Mouse (Mus musculus): ENCODE results near the gene Hypk. TPM values are rescaled to one million over a fixed set of nuclear protein-coding genes. Genes with fewer than 3 reads are reported as not detected.
A peak's percentile ranks its signal among the peaks of the same experiment; 100 is the strongest.

Hypk gene
- 114 and 116 TPM in 2 replicates for polyA plus RNA-seq (2014; fragmentation: Nextera tagmentation; extraction: Ambion mirVana)

- 0 out of 2 replicates have a peak, but pooled peaks cover 2% of the 10 kb centered on the region for H3K4me1 ChIP-seq (replicated peaks; ENCODE audit: control insufficient read depth, insufficient read depth, low read length)
- 87% methylated on average over 4 of the region's 4 CpGs for WGBS
- H3K9ac ChIP-seq (ENCODE audit: low read depth, low read length): no peak within 1 kb of the TSS
- no peaks in the 10 kb centered on the region for H3K9me3 ChIP-seq (ENCODE audit: control insufficient read depth, low read length)
- DNase-seq (ENCODE audit: low spot score) (no peak), ATAC-seq (ENCODE audit: low FRiP score) (no peak)
- H3K36me3 ChIP-seq (ENCODE audit: control insufficient read depth, insufficient read depth, low read length): no peaks in the 10 kb centered on the region; the same call in 1 of the 2 replicates
- no peaks in the 10 kb centered on the region for H3K27me3 ChIP-seq (ENCODE audit: control insufficient read depth, insufficient read depth, low read length)
- no peak within 1 kb of the TSS for H3K4me3 ChIP-seq (ENCODE audit: low read depth, low read length)
- H3K4me2 ChIP-seq (replicated peaks; ENCODE audit: low read depth, low read length): no peak within 1 kb of the TSS
- H3K27ac ChIP-seq (ENCODE audit: low read depth, low read length): no peak within 1 kb of the TSS
These were observed at the start of gene Hypk for GRCm38 (mm10) chr2:121452990-121453389. TSS of gene Hypk (plus strand) at chr2:121453290.

- ATAC-seq (ENCODE audit: low FRiP score) (no peak), DNase-seq (ENCODE audit: low spot score) (no peak)
- no peak overlapping the region for H3K27ac ChIP-seq (ENCODE audit: low read depth, low read length)
- no peaks in the 10 kb centered on the region for H3K9me3 ChIP-seq (ENCODE audit: control insufficient read depth, low read length)
- H3K36me3 ChIP-seq (ENCODE audit: control insufficient read depth, insufficient read depth, low read length): no peaks in the 10 kb centered on the region
- H3K4me1 ChIP-seq (replicated peaks; ENCODE audit: control insufficient read depth, insufficient read depth, low read length): no peaks in the 10 kb centered on the region
- no peak overlapping the region for H3K4me2 ChIP-seq (replicated peaks; ENCODE audit: low read depth, low read length)
- H3K27me3 ChIP-seq (ENCODE audit: control insufficient read depth, insufficient read depth, low read length): no peaks in the 10 kb centered on the region
- no peak overlapping the region for H3K4me3 ChIP-seq (ENCODE audit: low read depth, low read length)
- H3K9ac ChIP-seq (ENCODE audit: low read depth, low read length): no peak overlapping the region
These were observed 49.8 kb upstream of the Hypk start for GRCm38 (mm10) chr2:121403296-121403695.

GRCm38 (mm10) chr2:121408160-121408559, 44.9 kb upstream of the Hypk start:
- DNase-seq (ENCODE audit: low spot score) (peak; percentile 17), ATAC-seq (ENCODE audit: low FRiP score) (no peak)

GRCm38 (mm10) chr2:121412843-121413386, 40.2 kb upstream of the Hypk start:
- Histone ChIP-seq H3K4me2 (replicated peaks; ENCODE audit: low read depth, low read length) (peak overlapping the region; percentile 45), H3K27ac (ENCODE audit: low read depth, low read length) (peak overlapping the region; percentile 90), H3K27me3 (ENCODE audit: control insufficient read depth, insufficient read depth, low read length) (no peaks in the 10 kb centered on the region), H3K36me3 (ENCODE audit: control insufficient read depth, insufficient read depth, low read length) (no peaks in the 10 kb centered on the region), H3K4me3 (ENCODE audit: low read depth, low read length) (peak overlapping the region; percentile 80), H3K9ac (ENCODE audit: low read depth, low read length) (peak overlapping the region; percentile 74), H3K4me1 (replicated peaks; ENCODE audit: control insufficient read depth, insufficient read depth, low read length) (peaks cover 3% of the 10 kb centered on the region; the same call in 1 of the 2 replicates), H3K9me3 (ENCODE audit: control insufficient read depth, low read length) (no peaks in the 10 kb centered on the region)
- DNase-seq (ENCODE audit: low spot score): no peak
- ATAC-seq (ENCODE audit: low FRiP score): no peak; the same call in 1 of the 2 replicates
- 14% methylated on average over 4 of the region's 4 CpGs for WGBS

More at GRCm38 (mm10) chr2:121408160-121408559, 44.9 kb upstream of the Hypk start:
- Histone ChIP-seq H3K4me1 (replicated peaks; ENCODE audit: control insufficient read depth, insufficient read depth, low read length) (no peaks in the 10 kb centered on the region), H3K9me3 (ENCODE audit: control insufficient read depth, low read length) (no peaks in the 10 kb centered on the region), H3K36me3 (ENCODE audit: control insufficient read depth, insufficient read depth, low read length) (no peaks in the 10 kb centered on the region), H3K9ac (ENCODE audit: low read depth, low read length) (no peak overlapping the region), H3K4me3 (ENCODE audit: low read depth, low read length) (no peak overlapping the region), H3K4me2 (replicated peaks; ENCODE audit: low read depth, low read length) (no peak overlapping the region), H3K27ac (ENCODE audit: low read depth, low read length) (no peak overlapping the region), H3K27me3 (ENCODE audit: control insufficient read depth, insufficient read depth, low read length) (no peaks in the 10 kb centered on the region)
- 37% methylated on average over 4 of the region's 4 CpGs for WGBS

- H3K9ac ChIP-seq (ENCODE audit: low read depth, low read length): peak within 1 kb of the TSS; percentile 91
- DNase-seq (ENCODE audit: low spot score) (peak; percentile 96), ATAC-seq (ENCODE audit: low FRiP score) (peak; percentile 99)
- H3K4me2 ChIP-seq (replicated peaks; ENCODE audit: low read depth, low read length): peak within 1 kb of the TSS; percentile 45
- peak within 1 kb of the TSS; percentile 80 for H3K4me3 ChIP-seq (ENCODE audit: low read depth, low read length)
- no peaks in the 10 kb centered on the region for H3K36me3 ChIP-seq (ENCODE audit: control insufficient read depth, insufficient read depth, low read length)
- H3K27ac ChIP-seq (ENCODE audit: low read depth, low read length): peak within 1 kb of the TSS; percentile 90
- peaks cover 3% of the 10 kb centered on the region; the same call in 1 of the 2 replicates for H3K4me1 ChIP-seq (replicated peaks; ENCODE audit: control insufficient read depth, insufficient read depth, low read length)
- H3K9me3 ChIP-seq (ENCODE audit: control insufficient read depth, low read length): no peaks in the 10 kb centered on the region
- under 1% methylated on average over 65 of the region's 68 CpGs for WGBS
- no peaks in the 10 kb centered on the region for H3K27me3 ChIP-seq (ENCODE audit: control insufficient read depth, insufficient read depth, low read length)
These were observed 39.6 kb upstream of the Hypk start, which contains the start of the genes Pdia3 and Catsper2 for GRCm38 (mm10) chr2:121413387-121414042. TSS of gene Pdia3 (plus strand) at chr2:121413775. TSS of gene Catsper2 (minus strand) at chr2:121413792.

GRCm38 (mm10) chr2:121414139-121414685, 38.9 kb upstream of the Hypk start:
- Histone ChIP-seq H3K27ac (ENCODE audit: low read depth, low read length) (peak overlapping the region; percentile 90), H3K4me2 (replicated peaks; ENCODE audit: low read depth, low read length) (peak overlapping the region; percentile 45), H3K9me3 (ENCODE audit: control insufficient read depth, low read length) (no peaks in the 10 kb centered on the region), H3K4me3 (ENCODE audit: low read depth, low read length) (peak overlapping the region; percentile 80), H3K36me3 (ENCODE audit: control insufficient read depth, insufficient read depth, low read length) (no peaks in the 10 kb centered on the region), H3K9ac (ENCODE audit: low read depth, low read length) (peak overlapping the region; percentile 91), H3K4me1 (replicated peaks; ENCODE audit: control insufficient read depth, insufficient read depth, low read length) (peaks cover 3% of the 10 kb centered on the region; the same call in 1 of the 2 replicates), H3K27me3 (ENCODE audit: control insufficient read depth, insufficient read depth, low read length) (no peaks in the 10 kb centered on the region)
- ATAC-seq (ENCODE audit: low FRiP score): peak; percentile 57
- peak; percentile 61 for DNase-seq (ENCODE audit: low spot score)
- WGBS: under 1% methylated on average over 30 of the region's 32 CpGs

- H3K4me2 ChIP-seq (replicated peaks; ENCODE audit: low read depth, low read length): peak overlapping the region; percentile 45
- H3K4me1 ChIP-seq (replicated peaks; ENCODE audit: control insufficient read depth, insufficient read depth, low read length): peaks cover 3% of the 10 kb centered on the region; the same call in 1 of the 2 replicates
- WGBS: 53% methylated on average over 3 of the region's 3 CpGs
- H3K36me3 ChIP-seq (ENCODE audit: control insufficient read depth, insufficient read depth, low read length): no peaks in the 10 kb centered on the region
- ATAC-seq (ENCODE audit: low FRiP score): no peak
- H3K4me3 ChIP-seq (ENCODE audit: low read depth, low read length): peak overlapping the region; percentile 80
- H3K27ac ChIP-seq (ENCODE audit: low read depth, low read length): no peak overlapping the region
- peak overlapping the region; percentile 8; the same call in 1 of the 2 replicates for H3K9ac ChIP-seq (ENCODE audit: low read depth, low read length)
- H3K9me3 ChIP-seq (ENCODE audit: control insufficient read depth, low read length): no peaks in the 10 kb centered on the region
- no peak for DNase-seq (ENCODE audit: low spot score)
- H3K27me3 ChIP-seq (ENCODE audit: control insufficient read depth, insufficient read depth, low read length): no peaks in the 10 kb centered on the region
These were observed 38.0 kb upstream of the Hypk start for GRCm38 (mm10) chr2:121415103-121415502.

GRCm38 (mm10) chr2:121415591-121415990, 37.5 kb upstream of the Hypk start:
- Histone ChIP-seq H3K27ac (ENCODE audit: low read depth, low read length) (no peak overlapping the region), H3K9me3 (ENCODE audit: control insufficient read depth, low read length) (no peaks in the 10 kb centered on the region), H3K4me3 (ENCODE audit: low read depth, low read length) (peak overlapping the region; percentile 80), H3K27me3 (ENCODE audit: control insufficient read depth, insufficient read depth, low read length) (no peaks in the 10 kb centered on the region), H3K9ac (ENCODE audit: low read depth, low read length) (peak overlapping the region; percentile 8; the same call in 1 of the 2 replicates), H3K4me2 (replicated peaks; ENCODE audit: low read depth, low read length) (peak overlapping the region; percentile 45), H3K4me1 (replicated peaks; ENCODE audit: control insufficient read depth, insufficient read depth, low read length) (peaks cover 3% of the 10 kb centered on the region; the same call in 1 of the 2 replicates), H3K36me3 (ENCODE audit: control insufficient read depth, insufficient read depth, low read length) (no peaks in the 10 kb centered on the region)
- no peak for DNase-seq (ENCODE audit: low spot score)
- no peak for ATAC-seq (ENCODE audit: low FRiP score)
- WGBS: 87% methylated on average over 3 of the region's 3 CpGs

All from hindbrain, embryonic 11.5 days (tissue).